Mouse (Mus musculus): ENCODE measurements around the gene Pde4dip. TPM values are rescaled to one million over a fixed set of nuclear protein-coding genes. Genes with fewer than 3 reads are reported as not detected.

Pde4dip gene
- polyA plus RNA-seq, 1 experiment from 2014 or later, result 7.1 TPM

DNA sequence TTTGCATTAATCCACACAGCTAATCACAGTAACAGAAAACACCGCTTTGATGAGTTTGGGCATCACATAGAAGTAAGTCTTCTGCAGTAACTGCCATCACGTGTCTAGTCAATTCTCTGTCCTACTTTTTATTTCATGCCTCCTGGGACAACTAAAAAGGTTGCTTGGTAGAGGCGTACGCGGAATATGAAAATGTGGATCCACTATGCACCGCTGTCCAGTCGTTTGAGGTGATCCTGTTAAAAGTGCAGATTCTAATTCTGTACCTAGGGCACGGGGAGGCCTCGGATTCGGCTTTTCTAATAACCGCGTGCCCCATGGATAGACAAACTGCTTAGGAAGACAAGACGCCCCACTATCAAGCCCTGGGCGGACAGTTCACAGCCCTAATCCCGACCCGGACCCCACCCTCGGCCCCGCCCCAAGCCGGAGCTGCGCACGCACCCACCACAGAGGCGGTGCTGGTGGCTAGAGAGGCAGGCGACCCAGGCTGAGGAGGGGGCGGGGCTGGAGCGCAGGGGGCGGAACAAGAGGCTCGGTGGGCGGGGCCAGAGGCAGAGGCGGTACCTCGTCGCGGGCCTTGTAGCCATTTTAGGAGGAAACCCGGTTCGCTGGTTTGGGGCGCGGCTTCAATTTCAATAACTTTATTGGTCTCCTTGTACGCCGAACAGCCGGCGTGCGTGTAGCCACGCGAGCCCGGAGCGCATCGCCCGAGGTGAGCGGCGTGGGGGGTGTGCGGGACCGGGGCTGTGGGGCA lies 230.7 kb downstream of the Pde4dip start, which contains the start of gene Prkab2:
TSS of gene Prkab2 (plus strand) at position 539 of the 757 bp plus-strand sequence.
- peak; percentile 97 for ATAC-seq
- Histone ChIP-seq H3K4me3 (ENCODE audit: low read depth, low read length) (peak within 1 kb of the TSS; percentile 87), H3K36me3 (ENCODE audit: insufficient read depth, low read length) (no peaks in the 10 kb centered on the region), H3K27me3 (replicated peaks; ENCODE audit: insufficient read depth, low read length) (no peaks in the 10 kb centered on the region), H3K4me2 (replicated peaks; ENCODE audit: low read depth, low read length) (peak within 1 kb of the TSS; percentile 94), H3K9me3 (ENCODE audit: low read length) (no peaks in the 10 kb centered on the region), H3K27ac (ENCODE audit: low read length) (peak within 1 kb of the TSS; percentile 21; the same call in 1 of the 2 replicates), H3K4me1 (ENCODE audit: insufficient read depth, low read depth, low read length) (0 out of 2 replicates have a peak, but pooled peaks cover 6% of the 10 kb centered on the region), H3K9ac (replicated peaks; ENCODE audit: low read depth) (peak within 1 kb of the TSS; percentile 51)
- peak; percentile 98 for DNase-seq (ENCODE audit: low spot score)
- 1% methylated on average over 41 of the region's 51 CpGs for WGBS
- TF ChIP-seq CTCF (IDR thresholded peaks at IDR 0.05) (no peak), EP300 (IDR thresholded peaks at IDR 0.05) (no peak)

DNA sequence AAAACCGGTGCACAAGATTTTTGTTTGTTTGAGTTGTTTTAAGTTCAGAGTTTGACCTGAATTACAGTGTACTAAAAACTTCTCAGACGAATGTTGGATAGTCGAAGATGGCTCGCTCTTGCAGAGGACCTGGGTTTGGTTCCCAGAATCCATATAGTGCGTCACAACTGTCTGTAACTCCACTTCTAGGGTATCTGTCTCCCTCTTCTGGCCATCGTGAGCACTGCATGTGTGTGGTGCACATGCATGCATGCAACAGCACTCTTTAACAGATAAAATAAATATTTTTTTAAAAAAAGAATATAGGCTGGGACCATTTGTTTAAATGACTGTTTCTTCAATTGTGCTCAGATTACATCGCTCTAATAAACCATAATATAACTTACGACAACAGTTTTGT lies 233.6 kb downstream of the Pde4dip start:
- H3K36me3 ChIP-seq (ENCODE audit: insufficient read depth, low read length), result no peaks in the 10 kb centered on the region
- H3K9me3 ChIP-seq (ENCODE audit: low read length), result no peaks in the 10 kb centered on the region
- no peak for DNase-seq (ENCODE audit: low spot score)
- H3K4me1 ChIP-seq (ENCODE audit: insufficient read depth, low read depth, low read length), result 0 out of 2 replicates have a peak, but pooled peaks cover 6% of the 10 kb centered on the region
- no peak overlapping the region for H3K4me2 ChIP-seq (replicated peaks; ENCODE audit: low read depth, low read length)
- H3K27me3 ChIP-seq (replicated peaks; ENCODE audit: insufficient read depth, low read length), result no peaks in the 10 kb centered on the region
- WGBS, result 80% methylated on average over 8 of the region's 8 CpGs
- no peak overlapping the region for H3K27ac ChIP-seq (ENCODE audit: low read length)
- H3K4me3 ChIP-seq (ENCODE audit: low read depth, low read length), result no peak overlapping the region
- peak; percentile 62 for TF ChIP-seq CTCF (IDR thresholded peaks at IDR 0.05)
- TF ChIP-seq EP300 (IDR thresholded peaks at IDR 0.05), result no peak
- ATAC-seq, result no peak
- H3K9ac ChIP-seq (replicated peaks; ENCODE audit: low read depth), result no peak overlapping the region

DNA sequence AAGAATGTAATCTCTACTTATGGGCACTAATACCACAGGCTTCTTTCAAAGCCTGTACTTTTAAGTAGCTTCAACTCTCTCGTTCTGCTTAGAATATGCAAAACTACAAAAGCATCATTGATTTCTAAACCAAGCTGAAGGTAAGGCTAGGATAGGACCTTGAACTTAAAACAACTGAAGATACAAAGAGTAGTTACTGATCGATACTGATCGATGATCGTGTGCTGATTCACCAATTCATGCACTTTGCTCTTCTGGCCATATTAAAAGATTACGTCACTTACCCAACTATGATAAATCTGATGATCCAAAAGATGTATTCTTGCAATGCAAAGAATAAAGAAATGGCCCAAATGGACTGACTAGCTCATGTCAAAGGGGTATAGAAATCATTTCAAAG lies 234.7 kb downstream of the Pde4dip start:
- no peaks in the 10 kb centered on the region for H3K36me3 ChIP-seq (ENCODE audit: insufficient read depth, low read length)
- no peaks in the 10 kb centered on the region for H3K4me1 ChIP-seq (ENCODE audit: insufficient read depth, low read depth, low read length)
- ATAC-seq (no peak), DNase-seq (ENCODE audit: low spot score) (no peak)
- no peaks in the 10 kb centered on the region for H3K27me3 ChIP-seq (replicated peaks; ENCODE audit: insufficient read depth, low read length)
- H3K4me3 ChIP-seq (ENCODE audit: low read depth, low read length), result no peak overlapping the region
- WGBS, result 90% methylated on average over 5 of the region's 5 CpGs
- no peak for TF ChIP-seq CTCF (IDR thresholded peaks at IDR 0.05)
- no peak overlapping the region for H3K4me2 ChIP-seq (replicated peaks; ENCODE audit: low read depth, low read length)
- H3K27ac ChIP-seq (ENCODE audit: low read length), result no peak overlapping the region
- no peaks in the 10 kb centered on the region for H3K9me3 ChIP-seq (ENCODE audit: low read length)
- no peak overlapping the region for H3K9ac ChIP-seq (replicated peaks; ENCODE audit: low read depth)

DNA sequence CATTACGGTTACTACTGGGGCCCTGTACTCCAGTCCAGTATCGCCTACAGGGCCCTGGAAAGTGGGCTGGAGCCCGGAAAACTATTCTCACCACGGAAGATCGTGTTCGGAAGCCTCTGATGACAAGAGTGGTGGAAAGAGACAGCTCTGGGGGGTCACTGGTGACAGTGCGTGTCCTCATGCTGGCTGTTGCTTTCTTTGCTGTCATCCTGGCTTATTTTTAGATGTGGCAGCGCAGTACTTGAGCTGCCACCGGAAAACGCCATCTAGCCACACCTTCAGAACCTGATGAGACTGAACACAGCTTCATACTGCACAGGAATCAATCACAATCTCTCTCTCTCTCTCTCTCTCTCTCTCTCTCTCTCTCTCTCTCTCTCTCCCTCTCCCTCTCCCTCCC lies 236.9 kb downstream of the Pde4dip start:
- no peak overlapping the region for H3K4me2 ChIP-seq (replicated peaks; ENCODE audit: low read depth, low read length)
- WGBS, result 61% methylated on average over 10 of the region's 10 CpGs
- H3K4me3 ChIP-seq (ENCODE audit: low read depth, low read length), result no peak overlapping the region
- ATAC-seq, result no peak
- no peaks in the 10 kb centered on the region for H3K4me1 ChIP-seq (ENCODE audit: insufficient read depth, low read depth, low read length)
- H3K9ac ChIP-seq (replicated peaks; ENCODE audit: low read depth), result no peak overlapping the region
- DNase-seq (ENCODE audit: low spot score), result no peak
- H3K27ac ChIP-seq (ENCODE audit: low read length), result no peak overlapping the region
- TF ChIP-seq CTCF (IDR thresholded peaks at IDR 0.05) (no peak), EP300 (IDR thresholded peaks at IDR 0.05) (no peak)
- no peaks in the 10 kb centered on the region for H3K27me3 ChIP-seq (replicated peaks; ENCODE audit: insufficient read depth, low read length)
- H3K9me3 ChIP-seq (ENCODE audit: low read length), result no peaks in the 10 kb centered on the region
- H3K36me3 ChIP-seq (ENCODE audit: insufficient read depth, low read length), result no peaks in the 10 kb centered on the region

- H3K9ac ChIP-seq (replicated peaks; ENCODE audit: low read depth), result no peak overlapping the region
- WGBS, result 65% methylated on average over 6 of the region's 6 CpGs
- H3K4me3 ChIP-seq (ENCODE audit: low read depth, low read length), result no peak overlapping the region
- DNase-seq (ENCODE audit: low spot score) (no peak), ATAC-seq (no peak)
- H3K27ac ChIP-seq (ENCODE audit: low read length), result no peak overlapping the region
- no peaks in the 10 kb centered on the region for H3K4me1 ChIP-seq (ENCODE audit: insufficient read depth, low read depth, low read length)
- no peak overlapping the region for H3K4me2 ChIP-seq (replicated peaks; ENCODE audit: low read depth, low read length)
- no peaks in the 10 kb centered on the region for H3K9me3 ChIP-seq (ENCODE audit: low read length)
- no peaks in the 10 kb centered on the region for H3K27me3 ChIP-seq (replicated peaks; ENCODE audit: insufficient read depth, low read length)
- TF ChIP-seq CTCF (IDR thresholded peaks at IDR 0.05) (no peak), EP300 (IDR thresholded peaks at IDR 0.05) (no peak)
- H3K36me3 ChIP-seq (ENCODE audit: insufficient read depth, low read length), result no peaks in the 10 kb centered on the region
These were observed 239.0 kb downstream of the Pde4dip start for GRCm38 (mm10) chr3:97649469-97649868.

DNA sequence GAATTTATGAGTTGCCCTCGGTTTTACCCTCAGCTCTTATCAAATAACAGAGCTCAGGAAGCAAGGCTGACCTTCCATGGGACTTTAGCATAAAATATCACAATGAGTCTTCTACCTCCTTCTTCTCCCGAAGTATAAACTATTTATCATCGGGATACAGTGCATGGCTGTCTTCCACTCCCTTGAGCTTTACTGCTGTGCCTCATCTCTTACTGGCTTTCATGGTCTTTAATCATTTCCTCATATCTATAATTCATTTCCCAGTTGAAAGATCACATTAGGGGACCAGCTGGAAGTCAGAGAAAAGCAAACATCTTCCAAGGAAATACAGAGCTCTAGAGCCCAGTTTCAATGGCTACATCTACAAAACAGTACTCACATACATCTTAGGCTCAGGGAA lies 239.5 kb downstream of the Pde4dip start:
- Histone ChIP-seq H3K4me3 (ENCODE audit: low read depth, low read length) (no peak overlapping the region), H3K36me3 (ENCODE audit: insufficient read depth, low read length) (no peaks in the 10 kb centered on the region), H3K9ac (replicated peaks; ENCODE audit: low read depth) (no peak overlapping the region), H3K9me3 (ENCODE audit: low read length) (no peaks in the 10 kb centered on the region), H3K27me3 (replicated peaks; ENCODE audit: insufficient read depth, low read length) (no peaks in the 10 kb centered on the region), H3K4me1 (ENCODE audit: insufficient read depth, low read depth, low read length) (no peaks in the 10 kb centered on the region), H3K4me2 (replicated peaks; ENCODE audit: low read depth, low read length) (no peak overlapping the region), H3K27ac (ENCODE audit: low read length) (no peak overlapping the region)
- WGBS, result 68% methylated on average over 3 of the region's 3 CpGs
- DNase-seq (ENCODE audit: low spot score) (no peak), ATAC-seq (no peak)
- no peak for TF ChIP-seq EP300 (IDR thresholded peaks at IDR 0.05)
- TF ChIP-seq CTCF (IDR thresholded peaks at IDR 0.05), result no peak
